Mouse (Mus musculus) forebrain, embryonic 11.5 days (tissue): ENCODE data around the gene Gal3st4. TPM values are rescaled to one million over a fixed set of nuclear protein-coding genes. Genes with fewer than 3 reads are reported as not detected.

Source experiments
- ATAC-seq: fragments of 200-750 bp; cut with Nextera tagmentation; replicated peaks from 2 replicates; pipeline ENCODE4 v1.8.0; 2017; ENCODE audit warnings: moderate TSS enrichment; ENCODE audit not compliant: low FRiP score
- DNase-seq: peaks from one replicate; pipeline ENCODE4 v3.0.0-alpha.2; 2017; ENCODE audit warnings: low spot score
- H3K27ac ChIP-seq: fragments of 300-500 bp; sonication (generic); 2 replicates; pipeline ENCODE4 v1.5.1; 2014; ENCODE audit warnings: low read depth, low read length
- H3K27me3 ChIP-seq: fragments of 300-500 bp; sonication (generic); 2 replicates; pipeline ENCODE4 v1.6.1; 2014; ENCODE audit warnings: mild to moderate bottlenecking, low read length, mixed read lengths; ENCODE audit not compliant: control insufficient read depth, insufficient read depth
- H3K36me3 ChIP-seq: fragments of 300-500 bp; sonication (generic); 2 replicates; pipeline ENCODE4 v1.6.1; 2014; ENCODE audit warnings: mild to moderate bottlenecking, low read length, moderate library complexity, mixed read lengths; ENCODE audit not compliant: control insufficient read depth, insufficient read depth
- H3K4me1 ChIP-seq: fragments of 300-500 bp; sonication (generic); replicated peaks from 2 replicates; pipeline ENCODE4 v1.6.1; 2014; ENCODE audit warnings: low read length, mixed read lengths; ENCODE audit not compliant: control insufficient read depth, insufficient read depth
- H3K4me2 ChIP-seq: fragments of 300-500 bp; sonication (generic); 2 replicates; pipeline ENCODE4 v1.6.1; 2014; ENCODE audit warnings: low read depth, mild to moderate bottlenecking, low read length, moderate library complexity, mixed read lengths; ENCODE audit not compliant: severe bottlenecking
- H3K4me3 ChIP-seq: fragments of 300-500 bp; sonication (generic); 2 replicates; pipeline ENCODE4 v1.5.1; 2014; ENCODE audit warnings: low read depth, low read length
- H3K9ac ChIP-seq: fragments of 300-500 bp; sonication (generic); 2 replicates; pipeline ENCODE4 v1.6.1; 2014; ENCODE audit warnings: low read length
- H3K9me3 ChIP-seq: fragments of 300-500 bp; sonication (generic); 2 replicates; pipeline ENCODE4 v1.6.1; 2016; ENCODE audit warnings: low read length, mixed read lengths; ENCODE audit not compliant: control insufficient read depth
- WGBS: fragments of 180-500 bp; shearing (Covaris S2); extraction: QIAGEN DNeasy Blood & Tissue Kit; methylation state at CpG from one replicate; pipeline ENCODE4 v1.1.7; 2014; 5-methylcytosine and 5-hydroxymethylcytosine counted together
- polyA plus RNA-seq: library from polyadenylated mRNA; unstranded; fragments of >200 nt; fragmentation: Nextera tagmentation; extraction: Ambion mirVana; gene quantifications from 2 replicates; pipeline ENCODE4 v1.2.1, GENCODE M21; 2014

Gene Gal3st4
- polyA plus RNA-seq, 1 experiment from 2014 or later = 4.6 TPM

- no peak for ATAC-seq
- H3K4me1 ChIP-seq = no peaks in the 10 kb centered on the region
- H3K27ac ChIP-seq = no peak overlapping the region
- WGBS = 52% methylated on average over 2 of the region's 2 CpGs
- H3K36me3 ChIP-seq = no peaks in the 10 kb centered on the region
- DNase-seq = no peak
- H3K4me2 ChIP-seq = no peak overlapping the region
- H3K9me3 ChIP-seq = no peaks in the 10 kb centered on the region
- no peak overlapping the region for H3K9ac ChIP-seq
- H3K27me3 ChIP-seq = no peaks in the 10 kb centered on the region
- H3K4me3 ChIP-seq = no peak overlapping the region
Observed at GRCm38 (mm10) chr5:138241511-138241910, 31.1 kb downstream of the Gal3st4 start.

- no peak overlapping the region for H3K4me3 ChIP-seq
- no peaks in the 10 kb centered on the region for H3K27me3 ChIP-seq
- ATAC-seq = no peak
- no peaks in the 10 kb centered on the region for H3K4me1 ChIP-seq
- H3K9ac ChIP-seq = no peak overlapping the region
- H3K36me3 ChIP-seq = no peaks in the 10 kb centered on the region
- H3K4me2 ChIP-seq = no peak overlapping the region
- H3K9me3 ChIP-seq = no peaks in the 10 kb centered on the region
- no peak overlapping the region for H3K27ac ChIP-seq
- DNase-seq = no peak
Observed at GRCm38 (mm10) chr5:138234224-138234623, 38.4 kb downstream of the Gal3st4 start.

- Histone ChIP-seq H3K36me3 (no peaks in the 10 kb centered on the region), H3K9ac (no peak overlapping the region), H3K4me2 (no peak overlapping the region), H3K9me3 (no peaks in the 10 kb centered on the region), H3K27me3 (no peaks in the 10 kb centered on the region), H3K27ac (no peak overlapping the region), H3K4me1 (no peaks in the 10 kb centered on the region), H3K4me3 (no peak overlapping the region)
- DNase-seq (no peak), ATAC-seq (no peak)
- WGBS = 89% methylated on average over 2 of the region's 2 CpGs
Observed at GRCm38 (mm10) chr5:138233778-138234177, 38.9 kb downstream of the Gal3st4 start.

- Histone ChIP-seq H3K4me1 (no peaks in the 10 kb centered on the region), H3K9me3 (no peaks in the 10 kb centered on the region), H3K4me3 (no peak overlapping the region), H3K27ac (no peak overlapping the region), H3K27me3 (no peaks in the 10 kb centered on the region), H3K36me3 (no peaks in the 10 kb centered on the region), H3K4me2 (no peak overlapping the region), H3K9ac (no peak overlapping the region)
- ATAC-seq (no peak), DNase-seq (no peak)
- WGBS = 88% methylated on average over 3 of the region's 3 CpGs
Observed at GRCm38 (mm10) chr5:138229511-138229910, 43.1 kb downstream of the Gal3st4 start.

- Histone ChIP-seq H3K4me2 (no peak overlapping the region), H3K9me3 (no peaks in the 10 kb centered on the region), H3K36me3 (no peaks in the 10 kb centered on the region), H3K4me3 (no peak overlapping the region), H3K27ac (no peak overlapping the region), H3K27me3 (no peaks in the 10 kb centered on the region), H3K4me1 (no peaks in the 10 kb centered on the region), H3K9ac (no peak overlapping the region)
- 54% methylated on average over 3 of the region's 3 CpGs for WGBS
- DNase-seq (no peak), ATAC-seq (no peak)
Observed at GRCm38 (mm10) chr5:138228026-138228425, 44.6 kb downstream of the Gal3st4 start.

GRCm38 (mm10) chr5:138227367-138227766 lies 45.3 kb downstream of the Gal3st4 start:
- no peak overlapping the region for H3K4me3 ChIP-seq
- WGBS = 79% methylated on average over 2 of the region's 2 CpGs
- no peaks in the 10 kb centered on the region for H3K9me3 ChIP-seq
- no peak overlapping the region for H3K27ac ChIP-seq
- no peaks in the 10 kb centered on the region for H3K4me1 ChIP-seq
- no peaks in the 10 kb centered on the region for H3K36me3 ChIP-seq
- H3K9ac ChIP-seq = no peak overlapping the region
- DNase-seq = no peak
- H3K4me2 ChIP-seq = no peak overlapping the region
- ATAC-seq = no peak
- no peaks in the 10 kb centered on the region for H3K27me3 ChIP-seq

- WGBS = 78% methylated on average over 4 of the region's 4 CpGs
- no peak for ATAC-seq
- no peaks in the 10 kb centered on the region for H3K9me3 ChIP-seq
Observed at GRCm38 (mm10) chr5:138226491-138226890, 46.1 kb downstream of the Gal3st4 start.

GRCm38 (mm10) chr5:138225700-138226099 lies 46.9 kb downstream of the Gal3st4 start, which contains the start of gene Nxpe5:
TSS of gene Nxpe5 (plus strand) at chr5:138225898.
- no peak within 1 kb of the TSS for H3K27ac ChIP-seq
- WGBS = 49% methylated on average over 2 of the region's 2 CpGs

More at GRCm38 (mm10) chr5:138226491-138226890, 46.1 kb downstream of the Gal3st4 start:
- no peak for DNase-seq
- Histone ChIP-seq H3K4me1 (no peaks in the 10 kb centered on the region), H3K9ac (no peak overlapping the region), H3K27me3 (no peaks in the 10 kb centered on the region), H3K4me3 (no peak overlapping the region), H3K36me3 (no peaks in the 10 kb centered on the region), H3K27ac (no peak overlapping the region), H3K4me2 (no peak overlapping the region)

GRCm38 (mm10) chr5:138223287-138223686 lies 49.4 kb downstream of the Gal3st4 start:
- H3K9ac ChIP-seq = no peak overlapping the region
- no peaks in the 10 kb centered on the region for H3K4me1 ChIP-seq
- no peak overlapping the region for H3K4me2 ChIP-seq
- no peak overlapping the region for H3K27ac ChIP-seq
- no peaks in the 10 kb centered on the region for H3K9me3 ChIP-seq
- no peaks in the 10 kb centered on the region for H3K27me3 ChIP-seq
- no peaks in the 10 kb centered on the region for H3K36me3 ChIP-seq
- no peak for DNase-seq
- H3K4me3 ChIP-seq = no peak overlapping the region
- no peak for ATAC-seq
- 59% methylated on average over 3 of the region's 3 CpGs for WGBS

More at GRCm38 (mm10) chr5:138225700-138226099, 46.9 kb downstream of the Gal3st4 start, which contains the start of gene Nxpe5:
- Histone ChIP-seq H3K4me3 (no peak within 1 kb of the TSS), H3K9ac (no peak within 1 kb of the TSS), H3K4me2 (no peak within 1 kb of the TSS), H3K27me3 (no peaks in the 10 kb centered on the region), H3K36me3 (no peaks in the 10 kb centered on the region), H3K9me3 (no peaks in the 10 kb centered on the region), H3K4me1 (no peaks in the 10 kb centered on the region)
- no peak for DNase-seq
- no peak for ATAC-seq
